Mouse (Mus musculus) heart, postnatal 0 days (tissue): Measurements from ENCODE around the gene Epha3. TPM values are rescaled to one million over a fixed set of nuclear protein-coding genes. Genes with fewer than 3 reads are reported as not detected.

Experiments
- ATAC-seq: fragments of 200-750 bp; cut with Nextera tagmentation; 2 replicates; pipeline ENCODE4 v1.8.0; 2017; ENCODE audit warnings: low read depth, moderate number of reproducible peaks, moderate library complexity; ENCODE audit not compliant: insufficient read depth
- DNase-seq: peaks from one replicate; pipeline ENCODE4 v3.0.0-alpha.2; 2016; ENCODE audit warnings: low spot score
- H3K27ac ChIP-seq: fragments of 300-500 bp; sonication (generic); 2 replicates; pipeline ENCODE4 v1.5.1; 2014; ENCODE audit warnings: low read depth, mild to moderate bottlenecking
- H3K27me3 ChIP-seq: fragments of 300-500 bp; sonication (generic); 2 replicates; pipeline ENCODE4 v1.6.1; 2014; ENCODE audit warnings: low read length, mixed read lengths; ENCODE audit not compliant: control insufficient read depth, insufficient read depth
- H3K36me3 ChIP-seq: fragments of 300-500 bp; sonication (generic); replicated peaks from 2 replicates; pipeline ENCODE4 v1.6.1; 2014; ENCODE audit warnings: low read length, mixed read lengths; ENCODE audit not compliant: control insufficient read depth, insufficient read depth
- H3K4me1 ChIP-seq: fragments of 300-500 bp; sonication (generic); 2 replicates; pipeline ENCODE4 v1.6.1; 2014; ENCODE audit warnings: antibody characterized with exemption; ENCODE audit not compliant: control insufficient read depth, insufficient read depth
- H3K4me2 ChIP-seq: fragments of 300-500 bp; sonication (generic); 2 replicates; pipeline ENCODE4 v1.6.1; 2014; ENCODE audit warnings: low read depth, mild to moderate bottlenecking, low read length, moderate library complexity
- H3K4me3 ChIP-seq: fragments of 300-500 bp; sonication (generic); 2 replicates; pipeline ENCODE4 v1.5.1; 2014; ENCODE audit warnings: low read depth, low read length
- H3K9ac ChIP-seq: fragments of 300-500 bp; sonication (generic); replicated peaks from 2 replicates; pipeline ENCODE4 v1.6.1; 2014; ENCODE audit warnings: low read depth, low read length, mixed read lengths
- H3K9me3 ChIP-seq: fragments of 300-500 bp; sonication (generic); replicated peaks from 2 replicates; pipeline ENCODE4 v1.6.1; 2016; ENCODE audit warnings: low read length; ENCODE audit not compliant: control insufficient read depth
- CTCF ChIP-seq: IDR thresholded peaks from 2 replicates; pipeline ENCODE4 v1.5.1; 2016; ENCODE audit warnings: antibody characterized with exemption, control low read depth, low read depth
- EP300 ChIP-seq: IDR thresholded peaks from 2 replicates; pipeline ENCODE4 v1.6.1; 2016; ENCODE audit warnings: antibody characterized with exemption, low read depth
- WGBS: fragments of 180-500 bp; shearing (Covaris S2); extraction: QIAGEN DNeasy Blood & Tissue Kit; methylation state at CpG from one replicate; pipeline ENCODE4 v1.1.7; 2014; 5-methylcytosine and 5-hydroxymethylcytosine counted together
- polyA plus RNA-seq: library from polyadenylated mRNA; unstranded; fragments of >200 nt; fragmentation: Nextera tagmentation; extraction: Ambion mirVana; gene quantifications from 2 replicates; pipeline ENCODE4 v1.2.1, GENCODE M21; 2015
- total RNA-seq: library from RNA; depleted of rRNA; stranded (reverse); fragments of >200 nt; gene quantifications from 2 replicates; pipeline ENCODE4 v1.2.3, GENCODE M21; 2014; ENCODE audit warnings: low replicate concordance

Epha3 gene
- total and polyA plus RNA-seq, 2 experiments from 2014 or later = 1.8 to 3.4 TPM

DNA sequence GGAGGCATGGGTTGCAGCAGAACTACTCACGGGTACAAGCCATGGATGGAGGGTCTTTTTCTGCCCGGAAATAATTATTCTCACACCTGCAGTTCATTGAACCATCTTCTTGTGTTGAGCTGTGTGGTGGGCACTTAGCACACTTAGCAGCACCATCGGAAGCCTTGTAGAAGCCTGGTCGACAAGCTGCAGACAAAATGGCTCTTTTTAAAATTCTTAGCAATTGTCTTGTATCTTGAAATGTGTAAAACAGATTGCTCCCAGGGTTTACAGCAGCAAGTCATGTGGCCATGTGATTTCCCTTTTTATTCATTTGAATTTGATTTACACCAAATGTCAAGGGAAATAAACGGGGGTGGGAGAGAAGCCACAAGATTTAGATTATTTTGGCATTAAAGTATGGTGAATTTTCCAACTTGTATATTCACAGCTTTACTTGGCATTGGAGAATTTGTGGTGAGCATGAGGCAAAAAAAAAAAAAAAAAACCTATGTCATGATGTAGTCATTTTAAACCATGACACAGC is 210.5 kb downstream of the Epha3 start:
- DNase-seq (no peak), ATAC-seq (no peak)
- Histone ChIP-seq H3K4me1 (0 out of 2 replicates have a peak, but pooled peaks cover 4% of the 10 kb centered on the region), H3K4me2 (no peak overlapping the region), H3K27ac (no peak overlapping the region), H3K36me3 (no peaks in the 10 kb centered on the region), H3K9me3 (no peaks in the 10 kb centered on the region), H3K4me3 (no peak overlapping the region), H3K9ac (no peak overlapping the region), H3K27me3 (no peaks in the 10 kb centered on the region)
- TF ChIP-seq EP300 (no peak), CTCF (no peak)
- WGBS = 87% methylated on average over 5 of the region's 5 CpGs

DNA sequence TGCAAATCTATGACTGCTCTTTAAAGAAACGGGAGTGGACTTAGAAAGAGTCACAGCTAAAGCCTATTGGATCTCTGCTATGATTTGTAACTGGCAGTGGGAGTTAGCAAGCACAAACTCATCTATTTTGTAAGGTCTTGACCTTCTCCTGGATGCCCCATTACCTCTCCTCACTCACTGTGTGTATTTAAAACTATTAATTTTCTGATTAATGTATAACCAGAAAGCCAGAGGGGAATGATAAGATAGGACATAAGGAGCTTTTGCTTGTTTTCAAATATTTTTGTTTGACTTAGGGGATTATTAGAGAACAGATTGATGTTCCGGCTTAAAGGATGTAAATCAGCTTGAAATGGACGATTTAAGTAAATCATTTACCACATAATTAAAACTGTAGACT is 213.2 kb downstream of the Epha3 start:
- H3K27ac ChIP-seq = no peak overlapping the region
- ATAC-seq (no peak), DNase-seq (no peak)
- TF ChIP-seq EP300 (no peak), CTCF (no peak)
- no peak overlapping the region for H3K4me2 ChIP-seq
- H3K4me1 ChIP-seq = no peaks in the 10 kb centered on the region
- 76% methylated on average over 3 of the region's 3 CpGs for WGBS
- H3K36me3 ChIP-seq = no peaks in the 10 kb centered on the region
- no peak overlapping the region for H3K4me3 ChIP-seq
- no peaks in the 10 kb centered on the region for H3K27me3 ChIP-seq
- H3K9ac ChIP-seq = no peak overlapping the region
- no peaks in the 10 kb centered on the region for H3K9me3 ChIP-seq

DNA sequence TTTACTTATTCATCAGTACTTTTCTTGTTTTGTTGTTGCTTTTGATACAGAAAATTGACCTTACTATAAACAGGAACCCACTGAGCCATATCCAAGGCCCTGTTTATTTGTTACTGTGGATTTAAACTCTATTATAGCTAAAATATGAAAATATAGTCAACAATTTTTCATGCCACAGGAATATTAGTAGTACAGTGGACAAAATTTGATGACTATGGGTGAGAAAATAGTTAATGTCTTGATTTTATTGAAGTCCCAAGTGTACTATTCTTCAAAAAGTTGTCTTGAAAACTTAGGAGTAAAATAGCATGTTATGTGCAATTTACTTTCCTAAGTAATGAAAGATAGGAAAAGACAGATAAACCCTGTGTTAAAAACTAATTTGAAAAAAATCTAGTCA is 217.4 kb downstream of the Epha3 start:
- Histone ChIP-seq H3K36me3 (no peaks in the 10 kb centered on the region), H3K4me3 (no peak overlapping the region), H3K27ac (no peak overlapping the region), H3K9me3 (no peaks in the 10 kb centered on the region), H3K4me1 (0 out of 2 replicates have a peak, but pooled peaks cover 2% of the 10 kb centered on the region), H3K9ac (no peak overlapping the region), H3K27me3 (no peaks in the 10 kb centered on the region), H3K4me2 (no peak overlapping the region)
- TF ChIP-seq CTCF = no peak
- no peak for TF ChIP-seq EP300
- DNase-seq (no peak), ATAC-seq (no peak)

DNA sequence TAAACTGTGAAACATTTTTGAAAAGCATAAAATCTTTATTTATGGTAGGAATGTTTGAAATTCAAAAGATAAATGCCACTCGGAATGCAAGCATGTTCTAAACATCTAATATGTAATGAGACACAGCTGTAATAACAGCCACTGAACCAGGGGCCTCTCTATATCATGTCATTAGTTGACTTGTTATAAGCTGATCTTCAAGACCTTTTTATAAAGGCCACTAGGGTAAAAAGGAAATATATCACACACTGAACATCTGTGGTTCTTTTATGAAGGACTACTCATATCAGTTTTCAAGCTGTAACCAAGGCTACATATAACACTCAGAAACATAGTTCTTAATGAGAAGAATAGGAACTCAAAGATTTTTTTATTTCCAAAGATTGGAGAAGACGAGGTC is 221.3 kb downstream of the Epha3 start:
- DNase-seq (no peak), ATAC-seq (no peak)
- no peak overlapping the region for H3K9ac ChIP-seq
- no peaks in the 10 kb centered on the region for H3K36me3 ChIP-seq
- H3K4me1 ChIP-seq = peaks cover 10% of the 10 kb centered on the region
- TF ChIP-seq EP300 (no peak), CTCF (no peak)
- H3K4me2 ChIP-seq = no peak overlapping the region
- H3K27me3 ChIP-seq = no peaks in the 10 kb centered on the region
- H3K27ac ChIP-seq = no peak overlapping the region
- WGBS = 63% methylated on average over 2 of the region's 2 CpGs
- no peak overlapping the region for H3K4me3 ChIP-seq
- no peaks in the 10 kb centered on the region for H3K9me3 ChIP-seq

DNA sequence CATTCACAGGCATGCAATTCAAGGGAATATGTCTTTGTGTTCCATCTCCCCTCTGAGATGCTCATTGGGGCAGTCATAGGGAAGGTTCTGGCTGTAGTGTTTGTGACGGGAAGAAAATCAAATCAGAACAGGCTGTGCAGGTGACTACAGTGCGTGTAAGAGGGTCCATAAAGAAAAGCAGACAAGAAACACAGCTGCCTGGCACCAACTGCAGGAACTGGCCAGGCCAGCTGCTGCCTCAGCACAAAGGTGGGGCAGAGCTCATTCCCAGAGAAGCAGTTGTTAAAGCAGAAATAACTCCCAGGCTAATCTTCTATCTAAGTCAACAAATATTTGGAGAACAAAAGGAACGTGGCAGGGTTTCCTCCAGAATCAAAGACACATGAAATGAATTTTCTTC is 222.4 kb downstream of the Epha3 start:
- no peak overlapping the region for H3K9ac ChIP-seq
- no peak overlapping the region for H3K4me3 ChIP-seq
- no peak for ATAC-seq
- H3K4me2 ChIP-seq = no peak overlapping the region
- 29% methylated on average over 3 of the region's 3 CpGs for WGBS
- H3K4me1 ChIP-seq = peaks cover 10% of the 10 kb centered on the region
- no peaks in the 10 kb centered on the region for H3K36me3 ChIP-seq
- TF ChIP-seq CTCF (no peak), EP300 (no peak)
- no peak overlapping the region for H3K27ac ChIP-seq
- no peaks in the 10 kb centered on the region for H3K9me3 ChIP-seq
- no peaks in the 10 kb centered on the region for H3K27me3 ChIP-seq
- no peak for DNase-seq

DNA sequence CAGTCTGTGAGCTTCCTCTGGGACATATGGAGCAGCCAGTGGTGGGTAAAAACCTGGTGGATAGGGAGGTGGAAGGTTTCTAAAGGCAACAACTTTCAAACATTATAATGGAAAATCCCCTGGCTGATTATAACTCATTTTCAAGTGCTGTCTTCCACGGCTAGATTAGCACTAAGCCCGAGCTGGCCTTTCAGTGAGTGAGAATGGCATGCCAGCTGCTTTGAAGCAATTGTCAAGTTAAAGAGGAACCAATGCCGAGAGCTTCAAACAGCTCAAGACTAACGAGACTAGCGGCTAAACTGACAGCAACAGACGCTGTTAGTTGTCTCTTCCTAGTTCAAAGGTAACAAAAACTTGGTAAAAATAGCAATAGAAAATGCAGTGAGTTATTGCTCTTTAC is 225.3 kb downstream of the Epha3 start:
- H3K27ac ChIP-seq = no peak overlapping the region
- DNase-seq = no peak
- H3K27me3 ChIP-seq = no peaks in the 10 kb centered on the region
- H3K36me3 ChIP-seq = no peaks in the 10 kb centered on the region
- no peak for ATAC-seq
- peaks cover 10% of the 10 kb centered on the region for H3K4me1 ChIP-seq
- H3K9me3 ChIP-seq = no peaks in the 10 kb centered on the region
- no peak overlapping the region for H3K4me2 ChIP-seq
- 20% methylated on average over 6 of the region's 6 CpGs for WGBS
- H3K9ac ChIP-seq = no peak overlapping the region
- no peak for TF ChIP-seq EP300
- H3K4me3 ChIP-seq = no peak overlapping the region
